Mouse (Mus musculus) lung, embryonic 14.5 days (tissue): Measurements from ENCODE around the gene G6pc3. TPM values are rescaled to one million over a fixed set of nuclear protein-coding genes. Genes with fewer than 3 reads are reported as not detected.

Experiments used
- ATAC-seq: fragments of 200-750 bp; cut with Nextera tagmentation; 2 replicates; pipeline ENCODE4 v1.8.0; 2017; ENCODE audit warnings: mild to moderate bottlenecking, moderate TSS enrichment, moderate library complexity; ENCODE audit not compliant: insufficient read depth
- DNase-seq: peaks from one replicate; pipeline ENCODE4 v3.0.0-alpha.2; 2015
- H3K27ac ChIP-seq: fragments of 300-500 bp; sonication (generic); 2 replicates; pipeline ENCODE4 v1.5.1; 2014; ENCODE audit warnings: low read depth, mild to moderate bottlenecking, moderate library complexity
- H3K27me3 ChIP-seq: fragments of 300-500 bp; sonication (generic); 2 replicates; pipeline ENCODE4 v1.6.1; 2014; ENCODE audit warnings: low read length, control low read depth; ENCODE audit not compliant: insufficient read depth
- H3K36me3 ChIP-seq: fragments of 300-500 bp; sonication (generic); 2 replicates; pipeline ENCODE4 v1.6.1; 2014; ENCODE audit warnings: control low read depth; ENCODE audit not compliant: insufficient read depth
- H3K4me1 ChIP-seq: fragments of 300-500 bp; sonication (generic); 2 replicates; pipeline ENCODE4 v1.6.1; 2014; ENCODE audit warnings: antibody characterized with exemption, control low read depth; ENCODE audit not compliant: insufficient read depth
- H3K4me2 ChIP-seq: fragments of 300-500 bp; sonication (generic); 2 replicates; pipeline ENCODE4 v1.6.1; 2014; ENCODE audit warnings: mild to moderate bottlenecking
- H3K4me3 ChIP-seq: fragments of 300-500 bp; sonication (generic); 2 replicates; pipeline ENCODE4 v1.5.1; 2014; ENCODE audit warnings: low read depth, low read length
- H3K9ac ChIP-seq: fragments of 300-500 bp; sonication (generic); 2 replicates; pipeline ENCODE4 v1.6.1; 2014
- H3K9me3 ChIP-seq: fragments of 300-500 bp; sonication (generic); 2 replicates; pipeline ENCODE4 v1.6.1; 2016; ENCODE audit warnings: low read depth, low read length, control low read depth
- CTCF ChIP-seq: IDR thresholded peaks from 2 replicates; pipeline ENCODE4 v1.5.1; 2016; ENCODE audit warnings: antibody characterized with exemption, low read depth
- WGBS: fragments of 180-500 bp; shearing (Covaris S2); extraction: QIAGEN DNeasy Blood & Tissue Kit; methylation state at CpG from one replicate; pipeline ENCODE4 v1.1.7; 2014; 5-methylcytosine and 5-hydroxymethylcytosine counted together
- polyA plus RNA-seq: library from polyadenylated mRNA; unstranded; fragments of >200 nt; fragmentation: Nextera tagmentation; extraction: Ambion mirVana; gene quantifications from 2 replicates; pipeline ENCODE4 v1.2.1, GENCODE M21; 2014

The G6pc3 gene
- polyA plus RNA-seq, 1 experiment from 2014 or later, result 34.5 TPM

DNA sequence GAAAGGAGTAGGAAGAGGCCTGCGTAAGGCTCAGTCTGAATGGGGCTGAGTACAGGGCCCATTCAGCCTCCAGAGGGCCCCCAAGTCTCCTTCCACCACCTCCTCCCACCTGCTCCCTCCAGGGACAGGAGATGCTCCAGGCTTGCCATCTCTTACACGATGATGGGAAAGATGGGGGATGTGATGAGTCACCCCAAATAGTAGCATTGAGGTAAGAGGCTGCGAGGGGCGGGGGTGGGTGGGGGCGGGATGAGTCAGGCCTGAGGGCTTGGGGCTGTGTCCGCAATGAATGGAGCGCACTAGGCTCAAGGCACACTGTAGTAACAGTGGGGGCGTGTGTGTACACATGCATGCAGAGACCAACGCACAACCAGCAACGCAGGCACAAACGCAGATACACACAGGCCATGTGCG is 12.0 kb downstream of the G6pc3 start:
- peak; percentile 36; the same call in 1 of the 2 replicates for TF ChIP-seq CTCF
- Histone ChIP-seq H3K27ac (no peak overlapping the region), H3K4me2 (no peak overlapping the region), H3K4me1 (no peaks in the 10 kb centered on the region), H3K4me3 (no peak overlapping the region), H3K9me3 (no peaks in the 10 kb centered on the region), H3K36me3 (peaks cover 89% of the 10 kb centered on the region), H3K27me3 (no peaks in the 10 kb centered on the region), H3K9ac (no peak overlapping the region)
- WGBS, result 77% methylated on average over 12 of the region's 12 CpGs
- DNase-seq (no peak), ATAC-seq (no peak)

DNA sequence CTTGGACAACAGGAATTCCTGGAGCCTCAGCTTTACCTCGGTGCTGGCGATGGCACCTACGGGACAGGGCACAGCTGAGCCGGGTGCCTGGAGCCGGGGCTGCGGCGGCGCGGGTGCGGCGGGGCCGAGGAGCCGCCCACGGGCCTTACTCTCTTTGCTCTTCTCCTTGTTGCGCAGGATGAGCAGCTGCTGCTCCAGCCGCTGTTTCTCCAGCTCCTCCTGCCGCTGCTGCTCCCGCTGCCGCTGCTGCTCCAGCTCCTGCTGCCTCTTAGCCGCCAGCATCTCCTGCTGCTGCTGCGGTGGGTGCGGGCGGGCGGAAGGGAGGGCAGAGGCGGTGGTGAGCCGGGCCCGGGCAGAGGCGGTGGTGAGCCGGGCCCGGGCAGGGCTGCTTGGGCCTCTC is 17.1 kb downstream of the G6pc3 start:
- Histone ChIP-seq H3K27me3 (no peaks in the 10 kb centered on the region), H3K4me3 (no peak overlapping the region), H3K4me2 (no peak overlapping the region), H3K27ac (no peak overlapping the region; the same call in 1 of the 2 replicates), H3K9ac (peak overlapping the region; percentile 11; the same call in 1 of the 2 replicates), H3K4me1 (peaks cover 19% of the 10 kb centered on the region), H3K36me3 (peaks cover 51% of the 10 kb centered on the region), H3K9me3 (no peaks in the 10 kb centered on the region)
- no peak for ATAC-seq
- 68% methylated on average over 30 of the region's 30 CpGs for WGBS
- TF ChIP-seq CTCF, result no peak
- no peak for DNase-seq

DNA sequence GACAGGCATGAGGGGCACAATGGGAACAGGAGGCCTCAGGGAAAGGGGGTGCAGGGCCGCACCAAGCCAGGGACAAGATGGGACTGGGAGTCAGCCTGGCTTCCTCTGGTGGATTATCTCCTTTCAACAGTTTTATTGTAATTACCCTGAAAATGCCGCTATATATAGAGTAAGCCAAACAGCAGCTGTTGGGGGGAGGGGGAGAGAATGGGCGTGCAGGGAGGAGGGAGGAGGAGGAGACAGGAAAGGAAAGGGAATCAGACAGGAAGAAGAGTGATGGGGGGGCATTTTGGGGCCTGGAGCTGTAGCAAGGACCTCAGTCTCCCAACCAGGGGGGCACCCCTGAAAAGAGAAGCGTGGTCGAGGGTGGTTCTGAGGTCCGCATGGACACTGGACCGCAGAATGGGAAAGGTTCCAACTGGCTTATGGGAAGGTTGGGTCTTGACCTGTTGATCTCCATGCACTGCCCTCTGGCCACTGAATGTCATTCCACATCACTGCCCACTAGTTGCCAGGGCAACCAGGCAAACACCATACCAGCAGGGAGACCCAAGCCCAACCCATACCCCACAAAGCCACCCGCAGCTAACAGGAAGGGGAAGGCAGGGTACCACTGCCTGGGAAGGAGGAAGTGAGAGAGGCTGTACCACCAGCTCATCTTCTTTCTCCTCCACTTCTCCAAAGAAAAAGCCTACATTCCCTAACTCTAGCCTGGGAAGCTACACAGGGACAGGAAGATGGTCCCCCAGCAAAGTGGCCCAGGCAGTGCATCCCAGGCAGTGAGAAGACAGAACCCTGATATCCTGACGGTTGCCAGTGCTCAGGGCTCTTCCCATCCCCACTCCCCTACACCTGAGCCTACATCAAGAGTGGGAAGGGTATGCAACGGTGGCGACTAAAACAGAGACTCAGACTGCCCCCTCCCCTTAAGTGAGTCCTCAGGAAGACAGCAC is 18.7 kb downstream of the G6pc3 start:
- WGBS, result 43% methylated on average over 11 of the region's 11 CpGs

DNA sequence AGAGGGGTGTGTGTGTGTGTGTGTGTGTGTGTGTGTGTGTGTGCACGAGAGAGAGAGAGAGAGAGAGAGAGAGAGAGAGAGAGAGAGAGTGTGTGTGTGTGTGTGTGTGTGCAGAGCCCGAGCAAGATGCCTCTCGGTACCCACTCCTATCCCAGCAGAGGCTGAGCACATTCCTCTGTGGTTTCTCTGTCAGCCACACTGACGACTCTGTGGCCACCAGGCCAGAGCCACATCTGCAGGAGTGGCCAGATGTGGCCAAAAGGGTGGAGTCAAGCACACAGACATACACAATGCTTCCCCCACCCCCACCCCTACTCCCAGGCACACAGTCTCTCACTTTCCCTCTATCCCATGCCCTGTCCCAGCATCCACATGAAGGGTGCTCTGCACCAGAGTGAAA is 19.4 kb downstream of the G6pc3 start:
- H3K4me3 ChIP-seq, result no peak overlapping the region
- DNase-seq (no peak), ATAC-seq (0 out of 2 replicates have a peak, but pooled peaks have one; percentile 12)
- peaks cover 32% of the 10 kb centered on the region for H3K4me1 ChIP-seq
- no peak overlapping the region for H3K9ac ChIP-seq
- H3K27me3 ChIP-seq, result no peaks in the 10 kb centered on the region
- peaks cover 32% of the 10 kb centered on the region; the same call in 1 of the 2 replicates for H3K36me3 ChIP-seq
- 29% methylated on average over 3 of the region's 4 CpGs for WGBS
- H3K4me2 ChIP-seq, result no peak overlapping the region
- no peak overlapping the region for H3K27ac ChIP-seq
- no peaks in the 10 kb centered on the region for H3K9me3 ChIP-seq
- no peak for TF ChIP-seq CTCF

More for the DNA sequence above, 18.7 kb downstream of the G6pc3 start:
- DNase-seq (peak; percentile 67), ATAC-seq (peak; percentile 29; the same call in 1 of the 2 replicates)
- peak overlapping the region; percentile 52 for H3K27ac ChIP-seq
- H3K9ac ChIP-seq, result no peak overlapping the region
- TF ChIP-seq CTCF, result no peak
- H3K4me2 ChIP-seq, result peak overlapping the region; percentile 31; the same call in 1 of the 2 replicates
- peaks cover 30% of the 10 kb centered on the region for H3K4me1 ChIP-seq
- peaks cover 39% of the 10 kb centered on the region; the same call in 1 of the 2 replicates for H3K36me3 ChIP-seq
- no peak overlapping the region for H3K4me3 ChIP-seq
- no peaks in the 10 kb centered on the region for H3K27me3 ChIP-seq
- H3K9me3 ChIP-seq, result no peaks in the 10 kb centered on the region

DNA sequence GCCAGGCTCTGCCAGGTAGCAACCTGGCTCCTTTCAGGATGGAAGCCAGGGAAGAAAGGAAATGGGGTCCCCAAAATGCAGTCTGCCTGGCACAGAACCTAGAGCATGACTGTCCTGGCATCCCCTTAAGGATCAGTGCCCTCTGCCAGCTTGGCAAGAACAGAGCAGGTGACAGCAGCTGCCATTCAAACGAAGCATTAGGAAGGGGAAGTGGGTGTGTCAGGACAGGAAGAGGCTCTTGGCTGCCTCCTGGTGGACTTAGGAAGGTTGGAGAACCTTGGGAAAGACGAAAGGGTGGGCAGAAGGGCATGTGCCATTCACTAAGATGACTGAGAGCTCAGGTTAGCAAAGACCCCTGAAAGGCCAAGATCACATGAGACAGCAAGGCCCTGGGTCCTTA is 20.3 kb downstream of the G6pc3 start:
- no peak overlapping the region for H3K4me3 ChIP-seq
- peaks cover 23% of the 10 kb centered on the region; the same call in 1 of the 2 replicates for H3K36me3 ChIP-seq
- no peaks in the 10 kb centered on the region for H3K9me3 ChIP-seq
- peaks cover 41% of the 10 kb centered on the region for H3K4me1 ChIP-seq
- no peak overlapping the region for H3K27ac ChIP-seq
- no peak overlapping the region for H3K9ac ChIP-seq
- peak; percentile 67 for TF ChIP-seq CTCF
- no peaks in the 10 kb centered on the region for H3K27me3 ChIP-seq
- DNase-seq (peak; percentile 58), ATAC-seq (no peak)
- H3K4me2 ChIP-seq, result no peak overlapping the region
- 34% methylated on average over 2 of the region's 2 CpGs for WGBS

DNA sequence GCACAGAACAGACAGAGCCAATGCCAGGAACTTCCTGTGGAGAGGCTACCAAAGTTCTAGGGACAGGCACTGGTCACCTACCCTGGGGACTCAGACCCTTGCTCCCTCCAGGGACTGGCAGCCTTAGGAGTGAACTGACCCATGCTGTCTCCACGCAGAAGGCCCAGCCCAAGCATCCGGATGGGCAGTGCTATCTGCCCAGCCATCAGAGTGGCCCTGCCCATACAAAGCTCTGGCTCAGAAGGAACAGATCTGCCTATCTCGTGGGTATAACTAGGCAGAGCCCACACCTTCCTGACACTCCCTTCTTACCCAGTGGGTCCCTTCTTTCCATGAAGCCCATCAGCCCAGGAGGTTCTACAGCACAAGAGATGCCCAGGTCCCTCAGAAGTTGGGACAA is 20.8 kb downstream of the G6pc3 start:
- Histone ChIP-seq H3K9me3 (no peaks in the 10 kb centered on the region), H3K9ac (no peak overlapping the region), H3K36me3 (peaks cover 18% of the 10 kb centered on the region; the same call in 1 of the 2 replicates), H3K27me3 (no peaks in the 10 kb centered on the region), H3K4me2 (no peak overlapping the region), H3K4me3 (no peak overlapping the region), H3K4me1 (peaks cover 45% of the 10 kb centered on the region), H3K27ac (no peak overlapping the region)
- 72% methylated on average over 3 of the region's 3 CpGs for WGBS
- no peak for TF ChIP-seq CTCF
- DNase-seq, result no peak
- no peak for ATAC-seq

DNA sequence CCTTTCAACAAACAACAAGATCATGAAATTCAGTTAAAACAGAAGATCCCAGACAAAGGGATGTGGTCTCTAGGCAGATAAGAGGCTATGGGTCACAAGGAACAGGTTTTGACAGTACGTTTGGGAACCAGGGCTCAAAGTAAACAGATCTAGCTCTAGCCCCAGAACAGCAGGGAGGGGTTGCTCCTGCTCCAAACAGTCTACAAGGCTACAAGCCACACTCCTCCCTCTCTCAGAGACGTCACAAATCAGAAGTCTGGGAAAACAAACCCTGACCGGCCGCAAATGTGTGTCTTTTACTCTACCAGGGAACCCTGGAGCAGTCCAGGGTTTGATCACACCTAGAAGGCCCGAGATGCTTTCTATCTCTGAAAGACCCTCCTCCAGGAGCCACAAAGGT is 21.6 kb downstream of the G6pc3 start:
- no peaks in the 10 kb centered on the region for H3K27me3 ChIP-seq
- H3K27ac ChIP-seq, result no peak overlapping the region
- no peak for ATAC-seq
- no peak overlapping the region for H3K4me3 ChIP-seq
- no peak for DNase-seq
- peaks cover 54% of the 10 kb centered on the region for H3K4me1 ChIP-seq
- H3K36me3 ChIP-seq, result peaks cover 15% of the 10 kb centered on the region; the same call in 1 of the 2 replicates
- no peaks in the 10 kb centered on the region for H3K9me3 ChIP-seq
- H3K9ac ChIP-seq, result no peak overlapping the region
- WGBS, result 30% methylated on average over 5 of the region's 5 CpGs
- no peak for TF ChIP-seq CTCF
- H3K4me2 ChIP-seq, result no peak overlapping the region
